Mouse (Mus musculus) erythroblast, embryonic 14.5 days (primary cell): Measurements from ENCODE around the gene Slc24a3.

Experiments
- GATA1 ChIP-seq: IDR thresholded peaks from 2 replicates; pipeline ENCODE4 v1.6.1; 2012; ENCODE audit warnings: low read length, inconsistent platforms, mixed read lengths
- TAL1 ChIP-seq: IDR thresholded peaks from 3 replicates; pipeline ENCODE4 v1.6.1; 2012; ENCODE audit warnings: low read length, inconsistent platforms, mixed read lengths

- TF ChIP-seq GATA1 (no peak), TAL1 (no peak)
Observed at GRCm38 (mm10) chr2:145331525-145331924, 164.0 kb downstream of the Slc24a3 start.
